Mouse (Mus musculus) liver, embryonic 16.5 days (tissue): ENCODE results near the gene Prg3. TPM values are rescaled to one million over a fixed set of nuclear protein-coding genes. Genes with fewer than 3 reads are reported as not detected.

Source experiments
- ATAC-seq: fragments of 200-750 bp; cut with Nextera tagmentation; 2 replicates; pipeline ENCODE4 v1.8.0; 2017; ENCODE audit warnings: low read depth, mild to moderate bottlenecking, moderate number of reproducible peaks, moderate library complexity
- H3K27ac ChIP-seq: fragments of 300-500 bp; sonication (generic); 2 replicates; pipeline ENCODE4 v1.5.1; 2014; ENCODE audit warnings: mild to moderate bottlenecking, low read length
- H3K27me3 ChIP-seq: fragments of 300-500 bp; sonication (generic); 2 replicates; pipeline ENCODE4 v1.6.1; 2014; ENCODE audit warnings: low read depth, low read length, mixed read lengths; ENCODE audit not compliant: control insufficient read depth, insufficient read depth
- H3K36me3 ChIP-seq: fragments of 300-500 bp; sonication (generic); 2 replicates; pipeline ENCODE4 v1.6.1; 2014; ENCODE audit warnings: mild to moderate bottlenecking; ENCODE audit not compliant: control insufficient read depth, insufficient read depth
- H3K4me1 ChIP-seq: fragments of 300-500 bp; sonication (generic); 2 replicates; pipeline ENCODE4 v1.6.1; 2014; ENCODE audit warnings: low read depth, low read length, mixed read lengths; ENCODE audit not compliant: control insufficient read depth
- H3K4me2 ChIP-seq: fragments of 300-500 bp; sonication (generic); 2 replicates; pipeline ENCODE4 v1.6.1; 2014; ENCODE audit warnings: low read depth, low read length, mixed read lengths
- H3K4me3 ChIP-seq: fragments of 300-500 bp; sonication (generic); 2 replicates; pipeline ENCODE4 v1.5.1; 2014; ENCODE audit warnings: low read depth, mild to moderate bottlenecking, low read length
- H3K9ac ChIP-seq: fragments of 300-500 bp; sonication (generic); 2 replicates; pipeline ENCODE4 v1.6.1; 2014; ENCODE audit warnings: low read depth, low read length
- H3K9me3 ChIP-seq: fragments of 300-500 bp; sonication (generic); replicated peaks from 2 replicates; pipeline ENCODE4 v1.6.1; 2016; ENCODE audit warnings: low read length; ENCODE audit not compliant: control insufficient read depth
- WGBS: fragments of 180-500 bp; shearing (Covaris S2); extraction: QIAGEN DNeasy Blood & Tissue Kit; methylation state at CpG from one replicate; pipeline ENCODE4 v1.1.7; 2014; ENCODE audit not compliant: insufficient replicate concordance; 5-methylcytosine and 5-hydroxymethylcytosine counted together
- polyA plus RNA-seq: library from polyadenylated mRNA; unstranded; fragments of >200 nt; fragmentation: Nextera tagmentation; extraction: Ambion mirVana; gene quantifications from 2 replicates; pipeline ENCODE4 v1.2.1, GENCODE M21; 2015

Prg3 gene
- polyA plus RNA-seq, 1 experiment from 2014 or later = 5.0 TPM

DNA sequence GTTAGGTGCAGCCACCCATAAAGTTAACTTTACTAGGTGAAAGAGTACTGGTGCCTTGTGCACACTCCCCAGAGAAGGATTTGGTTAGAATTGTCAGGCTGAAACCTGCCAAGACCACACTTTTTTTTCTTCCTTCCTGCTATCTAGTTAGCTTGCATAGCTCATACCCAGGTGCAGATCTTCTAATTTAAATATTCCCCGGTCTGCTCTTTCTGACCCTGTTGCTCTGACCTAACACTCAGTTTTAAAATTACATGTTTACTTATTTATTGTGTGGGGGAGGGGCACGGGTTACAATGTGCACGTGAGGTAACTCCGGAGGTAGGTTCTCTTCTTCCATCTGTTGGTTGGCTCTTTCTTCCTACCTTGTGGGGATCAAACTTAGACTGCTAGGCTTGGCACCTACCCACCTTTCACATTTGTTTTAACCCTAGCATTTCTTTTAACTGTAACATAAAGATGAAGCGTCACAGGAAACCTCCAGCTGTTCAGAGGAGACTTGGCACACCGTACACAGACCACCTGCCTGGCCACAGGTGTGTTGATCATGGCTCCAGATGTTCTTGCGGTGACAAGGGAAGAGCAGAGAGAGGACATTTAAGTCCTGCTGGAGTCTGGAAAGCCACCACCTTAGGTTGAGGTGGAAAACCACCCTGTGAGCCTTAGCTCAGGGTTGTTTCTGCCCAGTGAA lies 23.8 kb upstream of the Prg3 start:
- H3K27me3 ChIP-seq = no peaks in the 10 kb centered on the region
- H3K4me3 ChIP-seq = no peak overlapping the region
- WGBS = 82% methylated on average over 7 of the region's 7 CpGs
- no peak overlapping the region for H3K9ac ChIP-seq
- no peak overlapping the region for H3K4me2 ChIP-seq
- peaks cover 2% of the 10 kb centered on the region for H3K4me1 ChIP-seq
- peaks cover 2% of the 10 kb centered on the region; the same call in 1 of the 2 replicates for H3K36me3 ChIP-seq
- ATAC-seq = no peak
- no peak overlapping the region for H3K27ac ChIP-seq
- H3K9me3 ChIP-seq = no peaks in the 10 kb centered on the region

DNA sequence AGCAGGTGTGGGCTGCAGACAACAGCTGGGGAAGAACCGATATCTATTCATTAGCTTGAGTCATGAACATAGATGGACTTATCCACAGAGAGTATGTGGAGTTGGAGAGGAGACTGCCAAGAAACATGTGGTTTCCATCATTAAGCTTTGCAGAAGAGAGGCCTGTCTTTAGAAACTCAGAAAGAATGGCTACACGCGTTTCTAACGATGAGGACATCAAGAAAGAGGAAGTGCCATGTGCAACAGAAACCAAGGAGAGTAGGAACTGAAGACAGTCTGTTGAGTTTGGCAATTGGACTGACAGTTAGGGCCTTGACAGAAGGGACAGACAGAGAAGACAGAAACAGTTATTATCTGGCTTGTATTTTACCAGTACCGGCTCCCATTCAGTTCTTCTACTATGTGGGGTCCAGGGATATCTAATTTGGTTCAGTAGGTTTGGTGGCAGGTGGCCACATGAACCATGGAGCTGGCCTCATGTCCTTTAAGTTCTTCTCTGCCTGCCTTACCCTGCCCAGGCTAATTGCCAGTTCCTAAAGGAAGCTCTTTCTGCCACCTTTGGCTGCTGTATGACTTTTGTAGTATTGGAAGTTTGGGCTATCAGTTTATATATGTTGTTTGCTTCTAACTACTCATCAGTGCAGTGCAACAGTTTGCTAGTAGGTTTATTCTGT lies 20.6 kb upstream of the Prg3 start:
- no peaks in the 10 kb centered on the region for H3K36me3 ChIP-seq
- 0 out of 2 replicates have a peak overlapping the region, but pooled peaks have one; percentile 29 for H3K27ac ChIP-seq
- H3K9me3 ChIP-seq = no peaks in the 10 kb centered on the region
- H3K4me3 ChIP-seq = no peak overlapping the region
- peaks cover 2% of the 10 kb centered on the region for H3K4me1 ChIP-seq
- peak; percentile 7; the same call in 1 of the 2 replicates for ATAC-seq
- no peak overlapping the region for H3K9ac ChIP-seq
- H3K4me2 ChIP-seq = no peak overlapping the region
- WGBS = 45% methylated on average over 5 of the region's 5 CpGs
- H3K27me3 ChIP-seq = no peaks in the 10 kb centered on the region

DNA sequence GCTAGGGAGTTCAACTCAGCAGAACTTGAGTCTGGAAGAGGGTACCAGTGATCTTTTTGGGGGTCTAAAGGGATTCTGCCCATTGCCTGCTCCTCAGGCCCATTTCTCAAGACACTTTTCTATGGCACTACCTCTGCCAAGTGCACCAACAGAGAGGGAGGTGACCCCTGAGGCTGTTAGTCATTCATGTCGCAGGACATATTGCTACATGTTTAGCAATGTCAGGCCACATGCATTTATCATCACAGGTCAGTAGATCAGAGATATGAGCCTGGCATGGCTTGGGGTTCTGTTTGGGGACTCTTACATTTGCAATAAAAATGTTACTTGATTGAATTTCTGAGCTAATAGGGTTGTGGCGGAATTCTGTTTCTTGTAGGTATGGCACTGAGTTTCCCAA lies 12.4 kb upstream of the Prg3 start:
- no peak overlapping the region for H3K27ac ChIP-seq
- no peaks in the 10 kb centered on the region for H3K9me3 ChIP-seq
- 56% methylated on average over 2 of the region's 2 CpGs for WGBS
- no peak overlapping the region for H3K4me3 ChIP-seq
- H3K4me2 ChIP-seq = no peak overlapping the region
- no peaks in the 10 kb centered on the region for H3K36me3 ChIP-seq
- H3K4me1 ChIP-seq = no peaks in the 10 kb centered on the region
- no peaks in the 10 kb centered on the region for H3K27me3 ChIP-seq
- no peak overlapping the region for H3K9ac ChIP-seq
- no peak for ATAC-seq

DNA sequence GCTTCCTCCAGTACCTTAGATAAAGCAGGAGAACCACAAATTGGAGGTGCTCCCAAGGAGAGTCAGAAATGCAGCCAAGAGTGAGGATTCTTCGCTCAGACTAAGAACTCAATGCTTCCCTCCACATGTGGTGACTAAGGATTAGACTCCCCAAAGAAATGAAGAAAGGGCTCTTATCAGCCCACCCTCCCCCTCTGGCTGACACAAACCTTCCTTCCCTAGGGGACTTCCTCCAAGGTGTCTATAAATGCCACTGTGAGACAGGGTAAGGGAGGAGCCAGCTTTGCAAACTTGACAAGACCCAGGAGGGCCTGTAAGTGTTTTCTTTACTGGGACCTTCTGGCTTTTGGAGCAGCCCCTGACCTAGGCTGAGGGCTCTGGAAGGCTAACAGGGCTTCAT lies 7.8 kb upstream of the Prg3 start, which contains the start of gene Prg2:
Gene Prg2, plus strand, starts transcription at position 274 of the 400 bp plus-strand sequence.
- Histone ChIP-seq H3K9ac (no peak within 1 kb of the TSS), H3K27me3 (no peaks in the 10 kb centered on the region), H3K4me3 (no peak within 1 kb of the TSS), H3K27ac (no peak within 1 kb of the TSS), H3K4me1 (no peaks in the 10 kb centered on the region), H3K9me3 (no peaks in the 10 kb centered on the region), H3K4me2 (no peak within 1 kb of the TSS), H3K36me3 (no peaks in the 10 kb centered on the region)
- ATAC-seq = no peak
- 35% methylated on average over 1 of the region's 1 CpGs for WGBS

DNA sequence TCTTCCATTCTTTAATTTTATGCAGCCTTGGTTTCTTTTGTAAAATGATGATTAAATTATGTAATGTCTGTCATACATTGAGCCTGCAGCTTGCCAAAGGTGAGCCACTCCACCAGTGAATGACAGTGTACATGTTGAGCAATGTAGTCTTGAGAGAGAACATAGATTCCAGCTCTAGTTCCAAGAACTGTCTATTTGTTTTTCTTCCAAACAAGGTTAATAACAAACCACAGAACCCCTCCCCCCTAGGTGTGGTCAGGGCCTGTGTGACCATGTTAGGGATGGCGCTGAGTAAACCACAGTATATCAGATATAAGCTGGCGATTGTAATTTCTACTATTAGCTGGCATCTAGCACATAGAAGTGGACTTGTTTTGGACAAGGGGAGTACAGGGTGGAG lies 8.4 kb downstream of the Prg3 start:
- H3K9me3 ChIP-seq = no peaks in the 10 kb centered on the region
- H3K4me1 ChIP-seq = peaks cover 28% of the 10 kb centered on the region
- H3K27me3 ChIP-seq = no peaks in the 10 kb centered on the region
- 17% methylated on average over 2 of the region's 2 CpGs for WGBS
- no peak overlapping the region for H3K4me2 ChIP-seq
- no peak overlapping the region for H3K9ac ChIP-seq
- peak; percentile 87 for ATAC-seq
- no peaks in the 10 kb centered on the region for H3K36me3 ChIP-seq
- H3K27ac ChIP-seq = peak overlapping the region; percentile 57
- no peak overlapping the region for H3K4me3 ChIP-seq

DNA sequence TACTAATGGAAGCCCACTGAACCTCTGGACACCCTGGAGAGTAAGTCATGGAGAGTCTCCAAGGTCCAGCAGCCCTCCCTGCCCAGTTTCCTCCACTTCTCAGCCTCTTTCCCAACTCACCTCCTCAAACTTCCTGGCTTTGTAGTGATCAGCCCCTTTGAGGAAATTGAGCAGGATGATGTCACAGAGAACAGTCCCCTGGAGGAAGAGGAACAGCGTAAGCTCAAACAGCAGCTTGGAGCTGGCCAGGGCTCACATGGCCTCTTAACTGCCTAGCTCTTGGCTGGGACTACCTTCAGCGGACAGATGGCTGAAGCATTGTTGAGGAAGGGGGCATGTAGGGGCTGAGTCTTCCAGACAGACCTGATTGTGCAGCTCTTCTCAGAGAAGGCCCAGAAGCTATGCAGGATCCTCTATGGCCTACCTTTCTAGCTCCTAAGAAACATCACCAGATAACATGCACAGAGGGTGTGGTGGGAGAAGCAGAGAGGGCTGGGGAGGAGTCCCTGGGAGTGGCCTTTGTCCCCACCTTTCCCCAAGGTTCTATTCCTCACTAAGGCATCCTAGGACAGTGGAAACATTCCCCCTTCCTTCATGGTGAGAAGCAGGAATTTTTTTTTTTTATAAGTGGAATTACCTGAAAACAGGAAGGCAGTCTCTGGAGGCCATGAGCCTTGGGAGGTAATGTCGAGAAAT lies 11.6 kb downstream of the Prg3 start:
- no peak overlapping the region for H3K4me3 ChIP-seq
- no peak overlapping the region for H3K27ac ChIP-seq
- H3K27me3 ChIP-seq = no peaks in the 10 kb centered on the region; the same call in 1 of the 2 replicates
- peaks cover 28% of the 10 kb centered on the region for H3K4me1 ChIP-seq
- no peaks in the 10 kb centered on the region for H3K36me3 ChIP-seq
- 57% methylated on average over 3 of the region's 3 CpGs for WGBS
- peak; percentile 52; the same call in 1 of the 2 replicates for ATAC-seq
- H3K4me2 ChIP-seq = no peak overlapping the region
- H3K9me3 ChIP-seq = no peaks in the 10 kb centered on the region
- no peak overlapping the region for H3K9ac ChIP-seq

DNA sequence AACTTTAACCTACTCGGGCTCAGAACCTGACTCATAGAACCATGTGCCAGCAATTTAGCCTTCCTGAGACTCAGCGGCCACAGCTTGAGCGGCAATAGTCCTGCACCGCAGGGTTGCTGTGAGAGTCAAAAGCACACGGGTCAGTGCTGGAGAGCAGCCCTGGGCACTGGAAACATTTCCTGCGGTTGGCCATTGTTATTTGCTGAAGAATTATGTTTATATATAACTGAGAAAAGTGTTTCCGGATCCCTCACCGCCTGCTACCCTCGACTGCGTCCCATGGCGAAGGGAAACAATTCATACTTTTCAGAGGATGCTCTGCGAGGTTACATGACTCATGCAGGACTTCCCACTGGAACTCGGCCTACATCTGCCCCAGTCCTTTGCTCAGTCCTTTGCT lies 13.5 kb downstream of the Prg3 start:
- H3K9me3 ChIP-seq = no peaks in the 10 kb centered on the region
- peaks cover 21% of the 10 kb centered on the region for H3K4me1 ChIP-seq
- ATAC-seq = no peak
- 66% methylated on average over 13 of the region's 13 CpGs for WGBS
- no peak overlapping the region for H3K4me2 ChIP-seq
- no peak overlapping the region for H3K4me3 ChIP-seq
- H3K9ac ChIP-seq = no peak overlapping the region
- H3K36me3 ChIP-seq = no peaks in the 10 kb centered on the region
- H3K27me3 ChIP-seq = no peaks in the 10 kb centered on the region; the same call in 1 of the 2 replicates
- no peak overlapping the region for H3K27ac ChIP-seq

DNA sequence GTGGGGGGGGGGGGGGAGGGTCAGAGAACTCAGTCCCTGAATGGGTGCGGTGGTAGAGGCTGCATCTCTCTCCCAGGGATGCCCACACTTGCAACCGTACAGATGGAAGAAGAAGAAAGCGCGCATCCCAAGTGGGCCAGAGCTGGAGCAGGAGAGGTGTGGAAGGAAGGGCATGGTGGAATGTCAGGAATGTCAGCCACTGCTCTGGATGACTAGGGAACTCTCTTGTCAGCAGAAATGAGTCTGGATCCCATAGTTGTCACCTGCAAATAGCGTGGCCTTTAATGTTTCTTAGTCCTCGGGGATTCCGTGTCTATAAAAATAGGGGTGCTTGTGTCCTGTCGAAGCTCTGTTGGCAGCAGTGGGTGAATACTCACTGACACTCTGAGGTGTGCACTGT lies 14.6 kb downstream of the Prg3 start:
- no peak for ATAC-seq
- H3K4me2 ChIP-seq = no peak overlapping the region
- H3K9me3 ChIP-seq = no peaks in the 10 kb centered on the region
- H3K4me1 ChIP-seq = peaks cover 17% of the 10 kb centered on the region
- H3K36me3 ChIP-seq = no peaks in the 10 kb centered on the region
- H3K9ac ChIP-seq = no peak overlapping the region
- H3K4me3 ChIP-seq = no peak overlapping the region
- H3K27me3 ChIP-seq = no peaks in the 10 kb centered on the region; the same call in 1 of the 2 replicates
- WGBS = 82% methylated on average over 8 of the region's 8 CpGs
- no peak overlapping the region for H3K27ac ChIP-seq

DNA sequence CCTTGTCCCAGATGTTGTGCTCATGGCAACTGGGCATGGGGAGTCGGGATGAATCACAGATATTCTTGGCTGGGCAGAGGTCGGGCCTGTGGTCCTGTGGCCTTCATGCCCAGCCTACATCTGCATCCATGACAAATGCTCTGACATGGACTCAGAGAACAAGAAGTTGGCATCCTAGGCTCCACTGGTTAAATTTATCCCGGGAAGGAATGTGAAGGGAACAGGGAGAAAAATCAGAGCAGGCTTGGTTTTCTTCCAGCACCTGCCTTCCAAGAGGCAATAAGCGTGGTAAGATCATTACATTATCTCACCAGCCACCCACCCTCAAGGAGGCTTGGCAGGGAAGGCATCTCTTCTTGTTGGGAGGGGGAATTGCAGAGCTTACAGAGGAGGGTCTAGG lies 16.3 kb downstream of the Prg3 start:
- no peak overlapping the region for H3K27ac ChIP-seq
- no peaks in the 10 kb centered on the region for H3K9me3 ChIP-seq
- H3K4me2 ChIP-seq = no peak overlapping the region
- H3K4me1 ChIP-seq = peaks cover 19% of the 10 kb centered on the region
- H3K36me3 ChIP-seq = no peaks in the 10 kb centered on the region
- WGBS = 62% methylated on average over 4 of the region's 4 CpGs
- H3K4me3 ChIP-seq = no peak overlapping the region
- no peaks in the 10 kb centered on the region; the same call in 1 of the 2 replicates for H3K27me3 ChIP-seq
- no peak for ATAC-seq
- H3K9ac ChIP-seq = no peak overlapping the region
